Mouse (Mus musculus) forebrain, embryonic 15.5 days (tissue): ENCODE results near the gene Aldh3b3. TPM values are rescaled to one million over a fixed set of nuclear protein-coding genes. Genes with fewer than 3 reads are reported as not detected.

Experiments used
- ATAC-seq: fragments of 200-750 bp; cut with Nextera tagmentation; replicated peaks from 2 replicates; pipeline ENCODE4 v1.8.0; 2017; ENCODE audit warnings: mild to moderate bottlenecking, moderate TSS enrichment, moderate library complexity
- H3K27ac ChIP-seq: fragments of 300-500 bp; sonication (generic); replicated peaks from 2 replicates; pipeline ENCODE4 v1.5.1; 2015; ENCODE audit warnings: mild to moderate bottlenecking, inconsistent platforms
- H3K27me3 ChIP-seq: fragments of 300-500 bp; sonication (generic); 2 replicates; pipeline ENCODE4 v1.6.1; 2015; ENCODE audit warnings: inconsistent platforms
- H3K36me3 ChIP-seq: fragments of 300-500 bp; sonication (generic); 2 replicates; pipeline ENCODE4 v1.6.1; 2015; ENCODE audit warnings: mild to moderate bottlenecking, inconsistent platforms
- H3K4me1 ChIP-seq: fragments of 300-500 bp; sonication (generic); 2 replicates; pipeline ENCODE4 v1.6.1; 2015; ENCODE audit warnings: inconsistent platforms
- H3K4me2 ChIP-seq: fragments of 300-500 bp; sonication (generic); replicated peaks from 2 replicates; pipeline ENCODE4 v1.6.1; 2015; ENCODE audit warnings: mild to moderate bottlenecking, inconsistent platforms
- H3K4me3 ChIP-seq: fragments of 300-500 bp; sonication (generic); 2 replicates; pipeline ENCODE4 v1.5.1; 2015; ENCODE audit warnings: mild to moderate bottlenecking, inconsistent platforms
- H3K9ac ChIP-seq: fragments of 300-500 bp; sonication (generic); replicated peaks from 2 replicates; pipeline ENCODE4 v1.6.1; 2015; ENCODE audit warnings: mild to moderate bottlenecking, inconsistent platforms
- H3K9me3 ChIP-seq: fragments of 300-500 bp; sonication (generic); 2 replicates; pipeline ENCODE4 v1.6.1; 2016; ENCODE audit warnings: inconsistent platforms
- WGBS: fragments of 180-500 bp; shearing (Covaris S2); methylation state at CpG from one replicate; pipeline ENCODE4 v1.1.7; 2015; ENCODE audit warnings: mixed read lengths; 5-methylcytosine and 5-hydroxymethylcytosine counted together
- polyA plus RNA-seq: library from polyadenylated mRNA; unstranded; fragments of >200 nt; fragmentation: Nextera tagmentation; extraction: Ambion mirVana; gene quantifications from 2 replicates; pipeline ENCODE4 v1.2.1, GENCODE M21; 2015

Aldh3b3 gene
- polyA plus RNA-seq, 1 experiment from 2014 or later: not detected

- Histone ChIP-seq H3K27me3 (no peaks in the 10 kb centered on the region), H3K9me3 (no peaks in the 10 kb centered on the region), H3K36me3 (no peaks in the 10 kb centered on the region), H3K4me3 (no peak overlapping the region), H3K9ac (no peak overlapping the region), H3K4me1 (peaks cover 19% of the 10 kb centered on the region), H3K4me2 (no peak overlapping the region), H3K27ac (no peak overlapping the region)
- WGBS: 81% methylated on average over 3 of the region's 3 CpGs
- ATAC-seq: no peak
These were observed 32.2 kb upstream of the Aldh3b3 start for GRCm38 (mm10) chr19:3926279-3926678.

GRCm38 (mm10) chr19:3926685-3927084, 31.8 kb upstream of the Aldh3b3 start:
- Histone ChIP-seq H3K27ac (no peak overlapping the region), H3K36me3 (no peaks in the 10 kb centered on the region)
- ATAC-seq: no peak

GRCm38 (mm10) chr19:3927989-3928388, 30.5 kb upstream of the Aldh3b3 start:
- H3K4me3 ChIP-seq: no peak overlapping the region
- H3K9me3 ChIP-seq: no peaks in the 10 kb centered on the region
- H3K4me2 ChIP-seq: no peak overlapping the region
- H3K9ac ChIP-seq: no peak overlapping the region
- no peak overlapping the region for H3K27ac ChIP-seq
- H3K4me1 ChIP-seq: peaks cover 19% of the 10 kb centered on the region
- ATAC-seq: no peak
- no peaks in the 10 kb centered on the region for H3K27me3 ChIP-seq
- no peaks in the 10 kb centered on the region for H3K36me3 ChIP-seq
- 93% methylated on average over 4 of the region's 4 CpGs for WGBS

More at GRCm38 (mm10) chr19:3926685-3927084, 31.8 kb upstream of the Aldh3b3 start:
- H3K4me1 ChIP-seq: peaks cover 19% of the 10 kb centered on the region
- no peaks in the 10 kb centered on the region for H3K27me3 ChIP-seq
- no peak overlapping the region for H3K9ac ChIP-seq
- H3K4me2 ChIP-seq: no peak overlapping the region
- H3K9me3 ChIP-seq: no peaks in the 10 kb centered on the region
- no peak overlapping the region for H3K4me3 ChIP-seq
- WGBS: 73% methylated on average over 6 of the region's 6 CpGs

- H3K9ac ChIP-seq: no peak overlapping the region
- no peak for ATAC-seq
- no peaks in the 10 kb centered on the region for H3K9me3 ChIP-seq
- no peaks in the 10 kb centered on the region for H3K27me3 ChIP-seq
- H3K27ac ChIP-seq: 0 out of 2 replicates have a peak overlapping the region, but pooled peaks have one; percentile 60
- H3K36me3 ChIP-seq: no peaks in the 10 kb centered on the region
- no peak overlapping the region for H3K4me2 ChIP-seq
- H3K4me1 ChIP-seq: peaks cover 19% of the 10 kb centered on the region
- H3K4me3 ChIP-seq: no peak overlapping the region
- WGBS: 81% methylated on average over 4 of the region's 4 CpGs
These were observed 29.7 kb upstream of the Aldh3b3 start for GRCm38 (mm10) chr19:3928779-3929178.

- H3K4me1 ChIP-seq: peaks cover 19% of the 10 kb centered on the region
- peak within 1 kb of the TSS; percentile 60 for H3K27ac ChIP-seq
- no peak within 1 kb of the TSS for H3K4me3 ChIP-seq
- H3K9me3 ChIP-seq: no peaks in the 10 kb centered on the region
- no peaks in the 10 kb centered on the region for H3K27me3 ChIP-seq
- peak; percentile 43; the same call in 1 of the 2 replicates for ATAC-seq
- H3K9ac ChIP-seq: no peak within 1 kb of the TSS
- no peaks in the 10 kb centered on the region for H3K36me3 ChIP-seq
- no peak within 1 kb of the TSS for H3K4me2 ChIP-seq
- WGBS: 41% methylated on average over 12 of the region's 12 CpGs
These were observed 29.1 kb upstream of the Aldh3b3 start, which contains the start of gene Aldh3b1 for GRCm38 (mm10) chr19:3929211-3929941. Aldh3b1 (minus strand) TSS chr19:3929808.

- Histone ChIP-seq H3K36me3 (no peaks in the 10 kb centered on the region), H3K4me2 (no peak overlapping the region), H3K9ac (no peak overlapping the region), H3K4me3 (no peak overlapping the region), H3K27me3 (peaks cover 4% of the 10 kb centered on the region; the same call in 1 of the 2 replicates), H3K9me3 (no peaks in the 10 kb centered on the region), H3K4me1 (peaks cover 22% of the 10 kb centered on the region), H3K27ac (0 out of 2 replicates have a peak overlapping the region, but pooled peaks have one; percentile 60)
- ATAC-seq: no peak
- 69% methylated on average over 21 of the region's 21 CpGs for WGBS
These were observed 28.0 kb upstream of the Aldh3b3 start for GRCm38 (mm10) chr19:3930262-3931057.

GRCm38 (mm10) chr19:3931716-3932115, 26.7 kb upstream of the Aldh3b3 start:
- Histone ChIP-seq H3K9me3 (no peaks in the 10 kb centered on the region), H3K4me2 (no peak overlapping the region), H3K27me3 (peaks cover 4% of the 10 kb centered on the region; the same call in 1 of the 2 replicates), H3K36me3 (no peaks in the 10 kb centered on the region), H3K4me3 (no peak overlapping the region), H3K9ac (no peak overlapping the region), H3K27ac (no peak overlapping the region), H3K4me1 (peaks cover 32% of the 10 kb centered on the region)
- 91% methylated on average over 9 of the region's 9 CpGs for WGBS
- no peak for ATAC-seq

- 8% methylated on average over 42 of the region's 42 CpGs for WGBS
- ATAC-seq: 0 out of 2 replicates have a peak, but pooled peaks have one; percentile 51
- peak within 1 kb of the TSS; percentile 70 for H3K4me2 ChIP-seq
- peaks cover 4% of the 10 kb centered on the region; the same call in 1 of the 2 replicates for H3K27me3 ChIP-seq
- H3K27ac ChIP-seq: no peak within 1 kb of the TSS
- no peaks in the 10 kb centered on the region for H3K36me3 ChIP-seq
- H3K9me3 ChIP-seq: no peaks in the 10 kb centered on the region
- peak within 1 kb of the TSS; percentile 33 for H3K9ac ChIP-seq
- H3K4me1 ChIP-seq: peaks cover 18% of the 10 kb centered on the region
- H3K4me3 ChIP-seq: peak within 1 kb of the TSS; percentile 39
These were observed 23.2 kb upstream of the Aldh3b3 start, which contains the start of gene Unc93b1 for GRCm38 (mm10) chr19:3935032-3935895. Unc93b1 (plus strand) TSS chr19:3935186.

GRCm38 (mm10) chr19:3935896-3936850, 22.3 kb upstream of the Aldh3b3 start:
- Histone ChIP-seq H3K9ac (peak overlapping the region; percentile 33), H3K27me3 (peaks cover 4% of the 10 kb centered on the region; the same call in 1 of the 2 replicates), H3K4me2 (peak overlapping the region; percentile 70), H3K27ac (no peak overlapping the region), H3K36me3 (no peaks in the 10 kb centered on the region), H3K4me1 (peaks cover 13% of the 10 kb centered on the region), H3K9me3 (no peaks in the 10 kb centered on the region), H3K4me3 (peak overlapping the region; percentile 39)
- ATAC-seq: no peak
- 6% methylated on average over 21 of the region's 22 CpGs for WGBS

- 0 out of 2 replicates have a peak, but pooled peaks cover 4% of the 10 kb centered on the region for H3K4me1 ChIP-seq
- ATAC-seq: no peak
- H3K27ac ChIP-seq: no peak overlapping the region
- H3K4me3 ChIP-seq: no peak overlapping the region
- WGBS: 90% methylated on average over 7 of the region's 7 CpGs
- H3K9ac ChIP-seq: no peak overlapping the region
- H3K27me3 ChIP-seq: 0 out of 2 replicates have a peak, but pooled peaks cover 3% of the 10 kb centered on the region
- no peaks in the 10 kb centered on the region for H3K9me3 ChIP-seq
- H3K4me2 ChIP-seq: no peak overlapping the region
- no peaks in the 10 kb centered on the region for H3K36me3 ChIP-seq
These were observed 16.1 kb upstream of the Aldh3b3 start for GRCm38 (mm10) chr19:3942315-3942714.
